In genomic region chrX:145468264-145468663, GRCm38 (mm10) we compare ENCODE assay signal across 25 mouse cellular contexts. TPM values are rescaled to one million over a fixed set of nuclear protein-coding genes. Genes with fewer than 3 reads are reported as not detected.
DNase-seq lines count a peak whose midpoint lies in the region; ATAC-seq and TF ChIP-seq lines count a peak whose summit lies in the region.
"Had no signal": no experiment of that assay in that cellular context is flagged by ENCODE, and none has a peak within 500 bp of the region (broad histone marks: within the 10 kb centered on the region; RNA-seq: fewer than 3 reads in every experiment).

No protein-coding gene starts in this region.

- 88% methylated on average over 6 of the region's 6 CpGs for WGBS in hindbrain, embryonic 15.5 days
- 93% methylated on average over 6 of the region's 6 CpGs for WGBS in hindbrain, embryonic 10.5 days
- 94% methylated on average over 6 of the region's 6 CpGs for WGBS in midbrain, postnatal 0 days
- 97% methylated on average over 6 of the region's 6 CpGs for WGBS in midbrain, embryonic 11.5 days

- H3K36me3 ChIP-seq in hindbrain, embryonic 15.5 days, result no peaks in the 10 kb centered on the region
- 0 out of 2 replicates have a peak, but pooled peaks cover 5% of the 10 kb centered on the region for H3K36me3 ChIP-seq in hindbrain, embryonic 10.5 days
- H3K36me3 ChIP-seq in midbrain, postnatal 0 days (ENCODE audit: insufficient read depth, low read length), result no peaks in the 10 kb centered on the region
- H3K36me3 ChIP-seq in midbrain, embryonic 11.5 days (ENCODE audit: control insufficient read depth, insufficient read depth, low read length), result no peaks in the 10 kb centered on the region
- H3K36me3 ChIP-seq: forebrain, embryonic 12.5 days; forebrain, embryonic 15.5 days; G1E had no signal

- H3K9me3 ChIP-seq in hindbrain, embryonic 15.5 days, result no peaks in the 10 kb centered on the region
- H3K9me3 ChIP-seq in hindbrain, embryonic 10.5 days, result no peaks in the 10 kb centered on the region
- no peaks in the 10 kb centered on the region for H3K9me3 ChIP-seq in midbrain, postnatal 0 days (ENCODE audit: low read length)
- H3K9me3 ChIP-seq in midbrain, embryonic 11.5 days (ENCODE audit: control insufficient read depth, low read length), result no peaks in the 10 kb centered on the region
- H3K9me3 ChIP-seq: forebrain, embryonic 12.5 days; forebrain, embryonic 15.5 days; G1E had no signal

- DNase-seq in frontal cortex, postnatal 36 days (ENCODE audit: low spot score in 2 of 2), result no peak
- no peak for DNase-seq in hindbrain, embryonic 10.5 days (ENCODE audit: low spot score)
- DNase-seq in layer of hippocampus, adult 11-12 months (ENCODE audit: low spot score), result peak; percentile 4
- no peak for DNase-seq in layer of hippocampus, adult 9-10 months (ENCODE audit: low spot score)
- peak; percentile 48 for DNase-seq in midbrain, postnatal 0 days (ENCODE audit: low spot score)
- DNase-seq in midbrain, embryonic 11.5 days (ENCODE audit: low spot score, missing footprints), result no peak
- DNase-seq: adrenal gland, postnatal 10 days; adrenal gland, postnatal 36 days; B cell, adult 2 months; cerebellum, adult 18-20 months; cerebellum, adult 9-10 months; cerebellum, postnatal 14 days; gastrocnemius, postnatal 14 days; heart, adult 11 months; kidney, adult 18-20 months had no signal

- H3K4me1 ChIP-seq in hindbrain, embryonic 15.5 days (replicated peaks), result no peaks in the 10 kb centered on the region
- no peaks in the 10 kb centered on the region for H3K4me1 ChIP-seq in hindbrain, embryonic 10.5 days (replicated peaks)
- no peaks in the 10 kb centered on the region for H3K4me1 ChIP-seq in midbrain, postnatal 0 days (ENCODE audit: insufficient read depth, low read length)
- H3K4me1 ChIP-seq in midbrain, embryonic 11.5 days (ENCODE audit: control insufficient read depth, insufficient read depth, low read length), result no peaks in the 10 kb centered on the region
- H3K4me1 ChIP-seq: forebrain, embryonic 12.5 days; forebrain, embryonic 15.5 days had no signal

- H3K9ac ChIP-seq in hindbrain, embryonic 15.5 days, result no peak overlapping the region
- no peak overlapping the region for H3K9ac ChIP-seq in midbrain, postnatal 0 days (replicated peaks; ENCODE audit: low read length, poor library complexity, severe bottlenecking)
- no peak overlapping the region for H3K9ac ChIP-seq in midbrain, embryonic 11.5 days (ENCODE audit: low read length)
- H3K9ac ChIP-seq: forebrain, embryonic 12.5 days; forebrain, embryonic 15.5 days had no signal

- no peak overlapping the region for H3K4me3 ChIP-seq in hindbrain, embryonic 15.5 days
- H3K4me3 ChIP-seq in hindbrain, embryonic 10.5 days, result no peak overlapping the region
- no peak overlapping the region for H3K4me3 ChIP-seq in midbrain, postnatal 0 days (ENCODE audit: low read depth, low read length)
- no peak overlapping the region for H3K4me3 ChIP-seq in midbrain, embryonic 11.5 days (ENCODE audit: low read depth, low read length)
- H3K4me3 ChIP-seq: forebrain, embryonic 12.5 days; forebrain, embryonic 15.5 days had no signal

- no peak for TF ChIP-seq CTCF in midbrain, postnatal 0 days (IDR thresholded peaks at IDR 0.05)

- H3K4me2 ChIP-seq in hindbrain, embryonic 15.5 days, result no peak overlapping the region
- no peak overlapping the region for H3K4me2 ChIP-seq in midbrain, postnatal 0 days (ENCODE audit: low read depth, low read length, poor library complexity, severe bottlenecking)
- H3K4me2 ChIP-seq in midbrain, embryonic 11.5 days, result no peak overlapping the region
- H3K4me2 ChIP-seq: forebrain, embryonic 12.5 days; forebrain, embryonic 15.5 days; heart, embryonic 11.5 days had no signal

- ATAC-seq in frontal cortex, adult (ENCODE audit: low TSS enrichment), result peak; percentile 90
- ATAC-seq in hindbrain, embryonic 15.5 days (ENCODE audit: low FRiP score, low read depth), result peak; percentile 30; the same call in 1 of the 2 replicates
- no peak for ATAC-seq in midbrain, postnatal 0 days (ENCODE audit: low FRiP score)
- ATAC-seq in midbrain, embryonic 11.5 days (ENCODE audit: low FRiP score), result no peak
- ATAC-seq: forebrain, embryonic 15.5 days; inflammation-experienced regulatory T-cells, adult 6 months; intestine, embryonic 16.5 days; Patski had no signal

- H3K27ac ChIP-seq in hindbrain, embryonic 15.5 days (replicated peaks), result no peak overlapping the region
- no peak overlapping the region for H3K27ac ChIP-seq in hindbrain, embryonic 10.5 days
- no peak overlapping the region for H3K27ac ChIP-seq in midbrain, postnatal 0 days (ENCODE audit: low read depth, low read length)
- H3K27ac ChIP-seq in midbrain, embryonic 11.5 days (ENCODE audit: low read depth, low read length), result no peak overlapping the region
- H3K27ac ChIP-seq: forebrain, embryonic 12.5 days; forebrain, embryonic 15.5 days had no signal

- H3K27me3 ChIP-seq in hindbrain, embryonic 15.5 days, result no peaks in the 10 kb centered on the region
- H3K27me3 ChIP-seq in hindbrain, embryonic 10.5 days (ENCODE audit: insufficient read depth, poor library complexity, severe bottlenecking), result peaks cover 5% of the 10 kb centered on the region
- H3K27me3 ChIP-seq in midbrain, postnatal 0 days (ENCODE audit: insufficient read depth, low read length), result no peaks in the 10 kb centered on the region
- H3K27me3 ChIP-seq in midbrain, embryonic 11.5 days (ENCODE audit: control insufficient read depth, insufficient read depth, low read length), result no peaks in the 10 kb centered on the region
- H3K27me3 ChIP-seq: CH12.LX; forebrain, embryonic 12.5 days; forebrain, embryonic 15.5 days had no signal

RNA-seq across cellular contexts. Expression of gene Amot, which starts 36.7 kb away (rescaled TPM):
- 10.7 and 11.3 TPM in 2 replicates for polyA plus RNA-seq in hindbrain, embryonic 15.5 days (2015; fragmentation: Nextera tagmentation; extraction: Ambion mirVana)
- 14.3 and 16.7 TPM in 2 replicates for polyA plus RNA-seq in hindbrain, embryonic 10.5 days (2016; fragmentation: Nextera tagmentation; extraction: Ambion mirVana)
- total RNA-seq in midbrain, postnatal 0 days (2014; rRNA removed), result 19.0 and 22.3 TPM in 2 replicates
- polyA plus RNA-seq in midbrain, postnatal 0 days (2015; fragmentation: Nextera tagmentation; extraction: Ambion mirVana), result 5.9 and 6.2 TPM in 2 replicates
- polyA plus RNA-seq in midbrain, embryonic 11.5 days (2014; fragmentation: Nextera tagmentation; extraction: Ambion mirVana), result 10.5 and 11.5 TPM in 2 replicates
- total RNA-seq: CH12.LX had no signal

Comparison
In these comparisons a context has a peak if more than half of its experiments do, and no peak if none do; other contexts are left out.
1. DNase-seq: peak in layer of hippocampus, adult 11-12 months (single experiment) and midbrain, postnatal 0 days (single experiment); none in frontal cortex, postnatal 36 days (0 of 2), hindbrain, embryonic 10.5 days (single experiment), layer of hippocampus, adult 9-10 months (single experiment) and midbrain, embryonic 11.5 days (single experiment).
2. ATAC-seq: peak in frontal cortex, adult (single experiment) and hindbrain, embryonic 15.5 days (single experiment); none in midbrain, postnatal 0 days (single experiment) and midbrain, embryonic 11.5 days (single experiment).